Mouse (Mus musculus) forebrain, embryonic 14.5 days (tissue): ENCODE measurements around the gene Spint3. TPM values are rescaled to one million over a fixed set of nuclear protein-coding genes. Genes with fewer than 3 reads are reported as not detected.
A peak's percentile ranks its signal among the peaks of the same experiment; 100 is the strongest.

ENCODE experiments used
- ATAC-seq: fragments of 200-750 bp; cut with Nextera tagmentation; 2 replicates; pipeline ENCODE4 v1.8.0; 2017; ENCODE audit warnings: mild to moderate bottlenecking, moderate library complexity
- DNase-seq: peaks from one replicate; pipeline ENCODE4 v3.0.0-alpha.2; 2015; ENCODE audit warnings: low spot score
- H3K27ac ChIP-seq: fragments of 300-500 bp; sonication (generic); 2 replicates; pipeline ENCODE4 v1.5.1; 2014; ENCODE audit warnings: low read depth, mild to moderate bottlenecking, control low read depth, low read length, moderate library complexity
- H3K27me3 ChIP-seq: fragments of 300-500 bp; sonication (generic); replicated peaks from 2 replicates; pipeline ENCODE4 v1.6.1; 2014; ENCODE audit warnings: low read length, control low read depth, mixed read lengths; ENCODE audit not compliant: control insufficient read depth, insufficient read depth
- H3K36me3 ChIP-seq: fragments of 300-500 bp; sonication (generic); 2 replicates; pipeline ENCODE4 v1.6.1; 2014; ENCODE audit warnings: low read length, control low read depth; ENCODE audit not compliant: control insufficient read depth, insufficient read depth
- H3K4me1 ChIP-seq: fragments of 300-500 bp; sonication (generic); 2 replicates; pipeline ENCODE4 v1.6.1; 2014; ENCODE audit warnings: antibody characterized with exemption, low read length, control low read depth; ENCODE audit not compliant: control insufficient read depth, insufficient read depth
- H3K4me2 ChIP-seq: fragments of 300-500 bp; sonication (generic); 2 replicates; pipeline ENCODE4 v1.6.1; 2014; ENCODE audit warnings: mild to moderate bottlenecking, control low read depth, low read length
- H3K4me3 ChIP-seq: fragments of 300-500 bp; sonication (generic); 2 replicates; pipeline ENCODE4 v1.5.1; 2014; ENCODE audit warnings: low read depth, low read length, control low read depth
- H3K9ac ChIP-seq: fragments of 300-500 bp; sonication (generic); 2 replicates; pipeline ENCODE4 v1.6.1; 2014; ENCODE audit warnings: mild to moderate bottlenecking, low read length, control low read depth, moderate library complexity
- H3K9me3 ChIP-seq: fragments of 300-500 bp; sonication (generic); replicated peaks from 2 replicates; pipeline ENCODE4 v1.6.1; 2016; ENCODE audit warnings: low read length, control low read depth, mixed read lengths; ENCODE audit not compliant: control insufficient read depth
- WGBS: fragments of 180-500 bp; shearing (Covaris S2); extraction: QIAGEN DNeasy Blood & Tissue Kit; methylation state at CpG from one replicate; pipeline ENCODE4 v1.1.7; 2014; 5-methylcytosine and 5-hydroxymethylcytosine counted together
- polyA plus RNA-seq: library from polyadenylated mRNA; unstranded; fragments of >200 nt; fragmentation: Nextera tagmentation; extraction: Ambion mirVana; gene quantifications from 2 replicates; pipeline ENCODE4 v1.2.1, GENCODE M21; 2014

Gene Spint3
- polyA plus RNA-seq, 1 experiment from 2014 or later = not detected

DNA sequence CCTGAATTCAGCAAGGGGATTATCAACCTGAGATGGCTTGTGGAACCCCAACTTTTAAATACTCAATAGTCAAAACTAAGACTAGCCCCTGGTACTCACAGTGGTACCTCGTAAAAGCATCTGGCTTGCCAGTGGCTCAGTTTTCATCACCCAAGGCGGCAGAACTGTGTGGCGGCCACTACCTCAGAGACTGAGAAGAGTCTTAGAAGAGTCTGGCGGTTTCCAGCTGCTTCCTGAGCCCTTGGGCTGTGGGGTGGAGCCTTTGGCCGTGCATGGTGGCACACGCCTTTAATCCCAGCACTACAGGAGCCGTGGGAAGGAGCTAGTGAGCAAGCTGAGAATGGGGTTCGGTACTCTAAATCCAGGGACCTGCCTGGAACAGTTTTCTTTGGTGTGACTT, 51.0 kb downstream of the Spint3 start:
- ATAC-seq = no peak
- no peaks in the 10 kb centered on the region for H3K4me1 ChIP-seq
- no peak for DNase-seq
- H3K4me3 ChIP-seq = no peak overlapping the region
- 0 out of 2 replicates have a peak, but pooled peaks cover 2% of the 10 kb centered on the region for H3K9me3 ChIP-seq
- H3K36me3 ChIP-seq = no peaks in the 10 kb centered on the region
- H3K4me2 ChIP-seq = no peak overlapping the region; the same call in 1 of the 2 replicates
- H3K27ac ChIP-seq = no peak overlapping the region
- H3K27me3 ChIP-seq = no peaks in the 10 kb centered on the region
- 28% methylated on average over 8 of the region's 8 CpGs for WGBS
- H3K9ac ChIP-seq = no peak overlapping the region

DNA sequence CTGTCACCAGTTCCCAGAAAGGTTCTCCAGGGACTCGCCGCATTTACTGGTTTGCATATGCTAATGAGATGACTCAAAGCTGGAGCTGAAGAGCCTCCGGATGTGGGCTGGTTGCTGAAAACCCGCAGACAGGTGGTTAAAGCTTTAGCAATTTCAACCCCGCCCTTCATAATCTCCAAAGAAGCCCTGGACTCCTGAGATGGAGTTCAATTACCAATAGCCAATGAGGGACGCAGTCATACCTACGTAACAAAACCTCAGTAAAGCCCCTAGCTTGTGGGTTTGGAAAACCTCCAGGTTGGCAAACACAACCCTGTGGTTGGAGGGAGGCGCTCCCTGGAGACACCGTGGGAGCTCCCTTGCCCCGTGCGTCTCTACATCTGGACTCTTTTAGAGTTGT, 51.4 kb downstream of the Spint3 start:
- no peaks in the 10 kb centered on the region for H3K9me3 ChIP-seq
- H3K36me3 ChIP-seq = no peaks in the 10 kb centered on the region
- no peaks in the 10 kb centered on the region for H3K27me3 ChIP-seq
- 16% methylated on average over 11 of the region's 11 CpGs for WGBS
- H3K4me3 ChIP-seq = no peak overlapping the region
- no peaks in the 10 kb centered on the region for H3K4me1 ChIP-seq
- H3K27ac ChIP-seq = no peak overlapping the region
- ATAC-seq = no peak
- DNase-seq = no peak
- no peak overlapping the region for H3K9ac ChIP-seq
- peak overlapping the region; percentile 8; the same call in 1 of the 2 replicates for H3K4me2 ChIP-seq

DNA sequence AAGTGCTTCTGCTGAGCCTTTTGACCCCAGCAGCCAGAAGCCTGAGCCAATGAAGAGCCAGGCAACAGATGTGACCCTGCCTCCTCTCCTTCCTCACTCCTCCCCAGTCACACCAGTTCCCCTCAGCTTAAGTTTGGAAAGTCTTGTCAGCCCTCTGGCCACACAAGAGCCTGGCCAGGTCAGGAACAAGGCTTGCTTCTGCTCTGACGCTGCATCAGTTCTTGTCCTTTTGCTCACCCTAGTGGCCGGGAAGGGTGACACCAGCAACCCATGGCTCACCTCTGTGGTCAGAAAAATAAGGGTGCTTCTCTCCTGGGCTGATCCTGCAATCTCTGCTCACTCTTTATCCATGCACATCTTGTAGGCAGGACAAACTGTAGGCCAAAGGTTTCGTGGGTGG, 52.5 kb downstream of the Spint3 start:
- ATAC-seq (no peak), DNase-seq (peak; percentile 22)
- Histone ChIP-seq H3K27me3 (no peaks in the 10 kb centered on the region), H3K4me3 (no peak overlapping the region), H3K4me1 (no peaks in the 10 kb centered on the region), H3K27ac (no peak overlapping the region), H3K36me3 (no peaks in the 10 kb centered on the region), H3K9ac (no peak overlapping the region), H3K4me2 (no peak overlapping the region), H3K9me3 (no peaks in the 10 kb centered on the region)
- WGBS = 14% methylated on average over 3 of the region's 3 CpGs

Other genes starting within 250 kb of the Spint3 start
- gene Svs5, start 240.7 kb downstream of the Spint3 start, polyA plus RNA-seq = not detected in 2 replicates
- not detected in 2 replicates for gene Slpi, start 184.4 kb downstream of the Spint3 start, polyA plus RNA-seq
- 0.06 TPM in 1 of 2 replicates, not detected in the other for gene Rbpjl, start 170.3 kb downstream of the Spint3 start, polyA plus RNA-seq
- gene Matn4, start 168.3 kb downstream of the Spint3 start, polyA plus RNA-seq = 0.08 and 0.10 TPM in 2 replicates
- gene Sdc4, start 129.6 kb downstream of the Spint3 start, polyA plus RNA-seq = 3.9 and 4.2 TPM in 2 replicates
- gene Sys1, start 116.5 kb downstream of the Spint3 start, polyA plus RNA-seq = 76.3 and 86.6 TPM in 2 replicates
- gene Gm20458, start 112.5 kb downstream of the Spint3 start, polyA plus RNA-seq = 6.2 and 8.9 TPM in 2 replicates
- not detected in 2 replicates for gene Trp53tg5, start 99.7 kb downstream of the Spint3 start, polyA plus RNA-seq
- 3.5 and 4.9 TPM in 2 replicates for gene Dbndd2, start 87.4 kb downstream of the Spint3 start, polyA plus RNA-seq
- gene Pigt, start 75.9 kb downstream of the Spint3 start, polyA plus RNA-seq = 66.8 and 72.2 TPM in 2 replicates
- 5.2 and 5.8 TPM in 2 replicates for gene Wfdc2, start 11.0 kb downstream of the Spint3 start, polyA plus RNA-seq
- gene Wfdc6a, start 12.0 kb upstream of the Spint3 start, polyA plus RNA-seq = not detected in 2 replicates
- not detected in 2 replicates for gene Eppin, start 20.1 kb upstream of the Spint3 start, polyA plus RNA-seq
- gene Wfdc6b, start 40.1 kb upstream of the Spint3 start, polyA plus RNA-seq = not detected in 2 replicates
- gene Wfdc8, start 40.2 kb upstream of the Spint3 start, polyA plus RNA-seq = not detected in 2 replicates
- not detected in 2 replicates for gene Wfdc16, start 65.3 kb upstream of the Spint3 start, polyA plus RNA-seq
- not detected in 2 replicates for gene Wfdc10, start 82.6 kb upstream of the Spint3 start, polyA plus RNA-seq
- not detected in 2 replicates for gene Wfdc9, start 83.1 kb upstream of the Spint3 start, polyA plus RNA-seq
- gene Wfdc11, start 100.6 kb upstream of the Spint3 start, polyA plus RNA-seq = not detected in 2 replicates
- not detected in 2 replicates for gene Wfdc13, start 111.6 kb upstream of the Spint3 start, polyA plus RNA-seq
- not detected in 2 replicates for gene Spint4, start 125.0 kb upstream of the Spint3 start, polyA plus RNA-seq
- not detected in 2 replicates for gene Spint5, start 141.8 kb upstream of the Spint3 start, polyA plus RNA-seq
- gene Wfdc3, start 172.5 kb upstream of the Spint3 start, polyA plus RNA-seq = 0.35 and 0.77 TPM in 2 replicates
- 62.2 and 64.9 TPM in 2 replicates for gene Dnttip1, start 172.5 kb upstream of the Spint3 start, polyA plus RNA-seq
- gene Ube2c, start 196.4 kb upstream of the Spint3 start, polyA plus RNA-seq = 162 and 198 TPM in 2 replicates
- not detected in 2 replicates for gene Tnnc2, start 206.5 kb upstream of the Spint3 start, polyA plus RNA-seq
- gene Snx21, start 212.4 kb upstream of the Spint3 start, polyA plus RNA-seq = 20.4 and 22.8 TPM in 2 replicates
- gene Acot8, start 231.4 kb upstream of the Spint3 start, polyA plus RNA-seq = 12.0 and 14.3 TPM in 2 replicates
- gene Zswim3, start 231.6 kb upstream of the Spint3 start, polyA plus RNA-seq = 13.0 and 15.0 TPM in 2 replicates
- 19.5 and 23.5 TPM in 2 replicates for gene Zswim1, start 249.2 kb upstream of the Spint3 start, polyA plus RNA-seq